Mouse (Mus musculus): Measurements from ENCODE around the gene Cmip. TPM values are rescaled to one million over a fixed set of nuclear protein-coding genes. Genes with fewer than 3 reads are reported as not detected.
A peak's percentile ranks its signal among the peaks of the same experiment; 100 is the strongest.

Cmip gene
- polyA plus RNA-seq, 1 experiment from 2014 or later, result 21.8 TPM

DNA sequence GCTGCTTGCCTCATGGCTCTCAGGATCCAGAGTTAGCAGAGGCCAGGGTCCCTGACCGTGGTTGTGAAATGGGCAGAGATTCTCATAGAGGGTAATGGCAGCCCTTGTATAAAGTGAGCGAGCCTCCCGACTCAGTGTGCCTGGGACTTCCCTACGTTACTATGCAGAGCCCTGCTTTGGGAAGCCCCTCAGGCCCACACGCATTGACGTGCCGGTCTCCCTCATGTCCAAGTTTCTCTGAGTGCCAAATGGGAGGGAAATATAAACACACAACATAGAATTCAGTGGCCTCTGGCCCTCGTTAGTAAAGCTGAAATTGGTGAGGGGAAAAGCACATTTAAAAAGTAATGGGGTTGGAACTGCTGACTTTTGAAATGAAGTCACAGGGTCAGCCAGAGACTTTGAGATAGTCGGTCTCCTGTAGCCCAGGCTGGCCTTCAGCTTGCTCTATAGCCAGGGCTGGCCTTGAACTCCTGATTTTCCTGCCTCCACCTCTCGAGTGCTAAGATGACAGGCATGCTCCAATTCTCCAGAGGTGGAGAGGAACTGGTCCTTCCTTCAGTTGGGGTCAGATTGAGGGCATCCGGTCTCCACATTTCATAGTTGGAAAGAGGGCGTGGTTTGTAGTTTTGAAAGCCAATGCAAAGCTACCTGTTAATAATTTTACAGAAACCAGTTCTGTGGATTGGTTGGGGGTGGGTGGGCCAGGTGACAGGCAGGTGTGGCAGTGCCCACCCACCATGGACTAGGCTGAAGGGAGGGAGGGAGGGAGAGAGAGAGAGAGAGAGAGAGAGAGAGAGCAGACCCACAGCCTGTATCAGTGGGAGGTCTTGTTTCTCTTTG is 105.0 kb downstream of the Cmip start:
- no peaks in the 10 kb centered on the region for H3K27me3 ChIP-seq
- ATAC-seq (replicated peaks; ENCODE audit: low FRiP score), result peak; percentile 40
- no peaks in the 10 kb centered on the region for H3K36me3 ChIP-seq
- no peak overlapping the region for H3K4me3 ChIP-seq (replicated peaks)
- no peak overlapping the region for H3K9ac ChIP-seq
- H3K4me2 ChIP-seq, result no peak overlapping the region
- peaks cover 77% of the 10 kb centered on the region for H3K4me1 ChIP-seq
- H3K27ac ChIP-seq, result peak overlapping the region; percentile 92
- WGBS, result 64% methylated on average over 12 of the region's 12 CpGs
- H3K9me3 ChIP-seq (replicated peaks), result no peaks in the 10 kb centered on the region

DNA sequence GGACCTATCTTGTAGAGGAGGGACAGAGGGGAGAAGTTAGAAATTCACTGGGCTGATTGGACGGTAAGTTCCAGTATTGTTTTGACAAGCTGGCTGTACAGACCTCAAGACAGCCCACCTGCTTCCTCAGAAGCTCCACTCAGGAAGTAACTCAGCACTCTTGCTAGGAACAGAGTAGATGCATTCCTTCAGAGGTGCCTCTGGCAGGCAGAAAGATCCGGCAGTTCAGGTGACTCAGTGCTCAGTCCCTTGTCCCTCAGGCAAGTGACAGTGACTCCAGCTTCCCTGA is 105.5 kb downstream of the Cmip start:
- no peaks in the 10 kb centered on the region for H3K36me3 ChIP-seq
- H3K4me1 ChIP-seq, result peaks cover 77% of the 10 kb centered on the region
- H3K9me3 ChIP-seq (replicated peaks), result no peaks in the 10 kb centered on the region
- no peak overlapping the region for H3K4me3 ChIP-seq (replicated peaks)
- WGBS, result 17% methylated on average over 2 of the region's 2 CpGs
- H3K27ac ChIP-seq, result peak overlapping the region; percentile 92
- H3K27me3 ChIP-seq, result no peaks in the 10 kb centered on the region
- no peak overlapping the region for H3K4me2 ChIP-seq
- ATAC-seq (replicated peaks; ENCODE audit: low FRiP score), result peak; percentile 27
- H3K9ac ChIP-seq, result no peak overlapping the region

DNA sequence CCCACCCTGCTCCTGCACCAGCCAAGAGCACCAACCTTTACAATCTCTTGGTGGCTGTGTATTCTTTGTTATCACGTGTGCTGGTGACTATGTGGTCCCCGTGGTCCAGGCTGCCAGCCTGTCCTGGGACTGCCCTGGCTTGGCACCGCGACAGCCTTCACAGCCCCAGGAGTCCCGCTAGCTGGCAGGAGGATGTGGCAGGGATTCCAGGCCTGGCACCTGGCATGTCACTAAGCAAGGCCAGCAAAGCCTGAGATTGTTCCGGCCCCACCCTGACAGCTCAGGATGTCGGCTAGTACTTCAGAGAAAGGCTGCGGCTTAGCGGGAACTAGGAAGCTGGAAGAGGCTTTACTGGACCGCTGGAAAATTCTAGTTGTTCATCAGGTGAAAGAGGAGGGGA is 106.4 kb downstream of the Cmip start:
- Histone ChIP-seq H3K9ac (no peak overlapping the region), H3K9me3 (replicated peaks) (no peaks in the 10 kb centered on the region), H3K36me3 (no peaks in the 10 kb centered on the region), H3K4me1 (peaks cover 78% of the 10 kb centered on the region), H3K27me3 (no peaks in the 10 kb centered on the region), H3K27ac (peak overlapping the region; percentile 92), H3K4me3 (replicated peaks) (no peak overlapping the region), H3K4me2 (no peak overlapping the region)
- 83% methylated on average over 10 of the region's 10 CpGs for WGBS
- ATAC-seq (replicated peaks; ENCODE audit: low FRiP score), result no peak

DNA sequence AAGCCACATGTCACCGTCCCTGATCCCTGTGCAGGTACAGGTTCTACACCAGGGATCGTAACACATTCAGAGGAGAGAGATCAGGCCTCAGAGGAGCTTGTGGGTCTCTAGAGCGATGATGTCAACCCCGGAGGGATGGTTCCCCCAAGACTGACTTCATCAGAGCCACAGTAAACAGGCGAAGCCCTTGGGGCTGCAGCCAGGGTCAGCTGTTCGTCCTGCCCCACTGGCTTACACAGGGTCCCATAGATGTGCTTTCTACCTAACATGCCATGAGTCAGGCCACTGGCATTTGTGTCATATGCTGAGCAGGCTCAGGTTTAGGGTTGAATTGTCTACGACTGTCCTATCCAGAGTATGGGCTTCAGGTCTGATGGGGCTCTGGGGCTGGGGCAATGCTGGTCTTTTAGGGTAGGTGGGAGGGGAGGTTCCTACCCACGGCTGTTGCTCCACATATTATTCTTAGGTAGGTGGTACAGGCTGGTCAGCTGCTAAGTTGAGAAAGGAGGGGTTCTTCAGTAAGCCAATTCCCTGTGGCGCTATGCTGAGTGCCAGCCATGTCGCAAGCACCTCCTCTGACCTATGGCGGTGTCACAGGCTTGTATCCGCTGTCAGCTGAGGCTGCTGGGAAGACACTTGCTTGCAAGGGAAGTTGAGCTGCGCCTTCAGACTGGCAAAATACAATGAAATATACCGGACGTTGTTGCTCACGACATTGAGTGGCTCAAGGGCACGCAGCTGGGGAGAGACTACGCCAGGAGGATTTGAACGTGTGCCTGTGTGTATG is 107.7 kb downstream of the Cmip start:
- H3K4me1 ChIP-seq, result peaks cover 85% of the 10 kb centered on the region
- 85% methylated on average over 19 of the region's 19 CpGs for WGBS

DNA sequence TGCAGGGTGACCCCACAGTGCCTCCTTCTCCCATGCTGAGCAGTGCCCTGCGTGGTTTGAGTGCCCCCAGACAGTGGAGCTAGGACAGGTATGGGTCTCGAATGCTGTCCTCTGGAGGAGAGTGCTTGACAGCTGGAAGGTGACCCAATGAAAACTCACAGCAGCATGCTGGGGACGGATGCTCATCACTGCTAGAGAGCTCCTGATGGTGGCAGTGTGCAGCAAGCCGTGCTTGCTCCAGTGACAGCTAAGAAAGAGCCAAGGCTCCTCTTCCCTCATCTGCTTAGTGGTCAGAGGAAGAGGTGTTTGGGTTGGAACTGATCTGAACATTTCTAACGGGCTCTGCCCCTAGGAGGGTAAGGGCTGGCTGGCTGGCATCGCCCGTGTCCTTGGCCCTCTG is 109.6 kb downstream of the Cmip start:
- Histone ChIP-seq H3K9me3 (replicated peaks) (no peaks in the 10 kb centered on the region), H3K4me3 (replicated peaks) (no peak overlapping the region), H3K27me3 (no peaks in the 10 kb centered on the region), H3K27ac (peak overlapping the region; percentile 13; the same call in 1 of the 2 replicates), H3K36me3 (no peaks in the 10 kb centered on the region), H3K4me1 (peaks cover 89% of the 10 kb centered on the region), H3K9ac (no peak overlapping the region), H3K4me2 (no peak overlapping the region)
- no peak for ATAC-seq (replicated peaks; ENCODE audit: low FRiP score)
- 46% methylated on average over 7 of the region's 7 CpGs for WGBS

More for the DNA sequence above, 107.7 kb downstream of the Cmip start:
- Histone ChIP-seq H3K4me2 (no peak overlapping the region), H3K9me3 (replicated peaks) (no peaks in the 10 kb centered on the region), H3K4me3 (replicated peaks) (no peak overlapping the region), H3K9ac (no peak overlapping the region), H3K27me3 (no peaks in the 10 kb centered on the region), H3K36me3 (no peaks in the 10 kb centered on the region), H3K27ac (no peak overlapping the region)
- ATAC-seq (replicated peaks; ENCODE audit: low FRiP score), result no peak

DNA sequence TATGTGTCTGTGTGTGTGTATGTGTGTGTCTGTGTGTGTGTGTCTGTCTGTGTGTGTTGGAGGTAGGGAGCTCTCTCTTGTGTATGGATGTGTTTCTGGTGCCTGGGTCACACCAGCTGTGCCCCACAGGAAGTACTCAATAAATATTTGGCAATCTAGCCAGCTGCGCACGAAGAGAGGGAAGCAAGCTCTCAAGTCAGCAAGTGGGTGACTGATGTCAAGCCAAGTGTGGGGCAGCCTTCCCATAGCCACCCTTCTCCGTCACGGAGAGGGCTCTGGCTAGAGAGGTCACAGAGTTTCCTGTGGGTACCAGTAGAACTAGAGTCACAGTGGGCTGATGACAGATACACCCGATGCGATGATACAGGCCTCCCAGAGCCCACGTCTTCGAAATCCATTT is 110.6 kb downstream of the Cmip start:
- no peak for ATAC-seq (replicated peaks; ENCODE audit: low FRiP score)
- Histone ChIP-seq H3K27me3 (no peaks in the 10 kb centered on the region), H3K9ac (no peak overlapping the region), H3K4me1 (peaks cover 89% of the 10 kb centered on the region), H3K27ac (no peak overlapping the region), H3K4me2 (no peak overlapping the region), H3K36me3 (no peaks in the 10 kb centered on the region), H3K4me3 (replicated peaks) (no peak overlapping the region), H3K9me3 (replicated peaks) (no peaks in the 10 kb centered on the region)
- WGBS, result 74% methylated on average over 8 of the region's 8 CpGs

DNA sequence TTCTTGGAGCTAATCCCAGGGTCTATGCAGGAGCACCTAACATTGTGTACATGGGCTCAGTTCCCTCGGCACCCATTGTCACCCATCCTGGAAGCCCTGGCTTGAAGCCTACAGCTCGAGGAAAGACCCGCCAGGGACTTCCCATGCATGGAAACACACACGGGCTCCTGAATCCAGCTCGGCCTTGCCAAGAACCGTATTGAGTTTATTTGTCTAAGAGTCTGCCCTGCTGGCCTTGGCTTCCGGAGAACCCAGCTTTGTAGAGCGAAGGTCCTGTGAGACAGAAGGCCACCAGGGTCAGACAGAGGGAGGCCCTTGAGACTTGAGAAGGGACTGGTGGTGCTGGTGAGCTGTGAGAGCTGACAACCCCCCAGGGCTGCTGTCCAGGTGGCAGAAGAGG is 111.9 kb downstream of the Cmip start:
- H3K9me3 ChIP-seq (replicated peaks), result no peaks in the 10 kb centered on the region
- no peaks in the 10 kb centered on the region for H3K27me3 ChIP-seq
- 0 out of 2 replicates have a peak, but pooled peaks have one; percentile 9 for ATAC-seq (replicated peaks; ENCODE audit: low FRiP score)
- no peak overlapping the region for H3K4me3 ChIP-seq (replicated peaks)
- H3K27ac ChIP-seq, result peak overlapping the region; percentile 48; the same call in 1 of the 2 replicates
- no peaks in the 10 kb centered on the region for H3K36me3 ChIP-seq
- WGBS, result 22% methylated on average over 8 of the region's 8 CpGs
- H3K4me2 ChIP-seq, result no peak overlapping the region
- no peak overlapping the region for H3K9ac ChIP-seq
- peaks cover 87% of the 10 kb centered on the region for H3K4me1 ChIP-seq

DNA sequence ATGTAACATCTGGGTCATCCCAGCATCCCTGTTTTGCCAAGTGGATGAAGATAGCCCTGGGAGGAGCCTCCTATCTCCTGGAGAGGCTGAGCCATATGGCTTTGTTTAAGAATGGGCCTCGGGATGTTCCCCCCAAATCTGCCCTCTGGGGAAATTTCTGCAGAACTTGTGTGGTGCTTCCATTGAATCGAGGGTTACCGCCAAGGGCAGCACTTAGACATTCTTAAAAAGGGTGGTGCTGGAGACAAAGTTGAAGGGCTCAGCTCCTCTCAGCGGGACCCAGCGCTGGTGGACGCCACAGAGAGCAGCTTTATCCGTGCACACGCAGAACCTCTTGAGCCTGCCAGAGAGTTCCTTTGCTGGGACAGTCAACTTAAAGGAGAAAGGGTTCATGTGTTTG is 113.1 kb downstream of the Cmip start:
- Histone ChIP-seq H3K9ac (no peak overlapping the region), H3K27ac (peak overlapping the region; percentile 13; the same call in 1 of the 2 replicates), H3K27me3 (no peaks in the 10 kb centered on the region), H3K36me3 (no peaks in the 10 kb centered on the region), H3K4me3 (replicated peaks) (no peak overlapping the region), H3K9me3 (replicated peaks) (no peaks in the 10 kb centered on the region), H3K4me1 (peaks cover 77% of the 10 kb centered on the region), H3K4me2 (no peak overlapping the region)
- no peak for ATAC-seq (replicated peaks; ENCODE audit: low FRiP score)
- 82% methylated on average over 8 of the region's 8 CpGs for WGBS

DNA sequence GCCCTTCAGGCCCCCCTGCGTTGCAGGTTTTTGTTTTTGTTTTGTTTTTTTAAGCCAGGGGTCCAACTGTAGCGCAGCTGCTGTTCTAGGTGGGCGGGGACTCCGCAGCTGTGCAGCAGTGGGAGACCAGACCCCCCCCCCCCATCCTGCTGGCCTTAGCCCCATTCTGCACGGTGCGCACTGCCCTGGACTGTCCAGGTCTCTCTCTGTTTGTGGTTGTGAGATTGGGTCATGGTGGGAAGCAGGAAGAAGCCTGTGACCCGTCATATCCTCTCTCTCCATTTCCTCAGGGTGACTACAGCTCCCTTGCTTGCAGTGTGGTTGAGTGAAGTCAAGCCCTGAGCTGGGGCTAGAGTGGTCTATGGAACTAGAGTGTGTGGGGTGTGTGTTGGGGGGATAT is 114.3 kb downstream of the Cmip start:
- Histone ChIP-seq H3K27me3 (no peaks in the 10 kb centered on the region), H3K4me2 (no peak overlapping the region), H3K36me3 (no peaks in the 10 kb centered on the region), H3K4me1 (peaks cover 74% of the 10 kb centered on the region), H3K9me3 (replicated peaks) (no peaks in the 10 kb centered on the region), H3K4me3 (replicated peaks) (no peak overlapping the region), H3K27ac (no peak overlapping the region), H3K9ac (no peak overlapping the region)
- WGBS, result 55% methylated on average over 7 of the region's 7 CpGs
- peak; percentile 40; the same call in 1 of the 2 replicates for ATAC-seq (replicated peaks; ENCODE audit: low FRiP score)

DNA sequence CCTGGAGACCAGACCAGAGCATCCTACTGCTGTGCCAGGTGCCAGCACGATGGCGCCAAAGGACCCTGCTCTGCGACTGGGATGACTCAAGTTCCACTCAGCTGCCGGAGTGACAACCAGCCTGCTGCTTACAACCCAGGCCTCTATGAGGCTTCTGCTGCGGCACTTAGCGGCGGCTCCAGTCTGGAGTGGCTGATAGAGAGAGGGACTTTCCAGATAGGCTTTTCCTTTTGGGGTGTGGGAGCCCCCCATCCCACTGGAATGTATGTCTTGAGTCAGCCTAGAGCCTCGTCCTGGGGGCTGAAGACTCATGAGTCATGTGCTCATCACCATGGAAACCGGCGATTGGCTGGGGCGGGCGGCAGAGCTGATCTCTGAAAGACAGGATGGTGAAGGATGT is 115.2 kb downstream of the Cmip start:
- 83% methylated on average over 12 of the region's 12 CpGs for WGBS
- no peak overlapping the region for H3K4me2 ChIP-seq

DNA sequence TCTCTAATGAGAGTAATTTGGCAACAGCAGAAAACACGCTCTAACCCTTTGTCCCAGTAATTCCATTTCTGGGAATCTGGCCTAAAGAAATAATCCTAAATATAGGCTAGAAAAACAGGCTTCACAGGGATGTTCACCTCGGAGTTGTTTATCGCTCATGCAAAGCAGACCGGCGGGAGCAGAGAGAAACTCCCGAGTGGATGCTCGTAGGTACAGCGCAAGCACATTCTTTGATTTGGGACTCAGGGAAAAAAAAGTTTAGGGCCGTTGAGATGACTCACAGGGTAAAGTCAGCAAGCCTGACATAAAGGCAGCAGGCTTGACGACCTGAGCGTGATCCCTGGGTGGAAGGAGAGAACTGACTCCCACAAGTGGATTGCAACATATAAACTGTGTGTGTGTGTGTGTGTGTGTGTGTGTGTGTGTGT is 116.2 kb downstream of the Cmip start:
- Histone ChIP-seq H3K4me1 (peaks cover 56% of the 10 kb centered on the region), H3K4me3 (replicated peaks) (no peak overlapping the region), H3K9ac (no peak overlapping the region), H3K27ac (peak overlapping the region; percentile 56), H3K4me2 (no peak overlapping the region), H3K9me3 (replicated peaks) (no peaks in the 10 kb centered on the region), H3K36me3 (peaks cover 10% of the 10 kb centered on the region; the same call in 1 of the 2 replicates), H3K27me3 (no peaks in the 10 kb centered on the region)
- WGBS, result 23% methylated on average over 11 of the region's 11 CpGs
- 0 out of 2 replicates have a peak, but pooled peaks have one; percentile 7 for ATAC-seq (replicated peaks; ENCODE audit: low FRiP score)

More for the DNA sequence above, 115.2 kb downstream of the Cmip start:
- no peak overlapping the region for H3K4me3 ChIP-seq (replicated peaks)
- ATAC-seq (replicated peaks; ENCODE audit: low FRiP score), result no peak
- no peak overlapping the region for H3K27ac ChIP-seq
- 0 out of 2 replicates have a peak, but pooled peaks cover 2% of the 10 kb centered on the region for H3K36me3 ChIP-seq
- no peaks in the 10 kb centered on the region for H3K9me3 ChIP-seq (replicated peaks)
- no peaks in the 10 kb centered on the region for H3K27me3 ChIP-seq
- H3K4me1 ChIP-seq, result peaks cover 65% of the 10 kb centered on the region
- H3K9ac ChIP-seq, result no peak overlapping the region

DNA sequence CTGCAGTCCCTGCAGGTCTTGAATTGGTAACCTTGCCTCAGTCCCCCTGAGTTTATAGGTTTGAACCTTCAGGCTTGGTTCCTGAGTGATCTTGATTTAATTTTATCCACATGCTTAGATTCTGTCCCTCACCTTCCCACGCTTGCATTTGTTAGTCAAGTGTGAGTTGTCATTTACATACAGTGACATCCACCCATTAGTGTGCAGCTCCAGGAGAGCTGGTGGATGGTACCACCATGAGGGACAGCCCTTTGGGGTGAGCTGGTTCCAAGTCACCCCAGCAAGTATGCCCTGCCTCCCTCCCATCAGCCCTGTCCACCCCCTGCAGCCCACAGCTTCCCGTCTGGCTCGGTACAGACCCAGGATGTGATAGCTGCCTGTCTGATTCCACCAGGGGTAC is 117.2 kb downstream of the Cmip start:
- Histone ChIP-seq H3K9ac (no peak overlapping the region), H3K36me3 (peaks cover 15% of the 10 kb centered on the region; the same call in 1 of the 2 replicates), H3K27ac (no peak overlapping the region), H3K4me2 (no peak overlapping the region), H3K9me3 (replicated peaks) (no peaks in the 10 kb centered on the region), H3K27me3 (no peaks in the 10 kb centered on the region), H3K4me1 (peaks cover 54% of the 10 kb centered on the region), H3K4me3 (replicated peaks) (no peak overlapping the region)
- WGBS, result 92% methylated on average over 3 of the region's 3 CpGs
- ATAC-seq (replicated peaks; ENCODE audit: low FRiP score), result no peak
